Mouse (Mus musculus): ENCODE results near the gene Anapc16. TPM values are rescaled to one million over a fixed set of nuclear protein-coding genes. Genes with fewer than 3 reads are reported as not detected.
"Not testable (repeated sequence)": the region's sequence is repeated elsewhere in the genome, so short reads cannot be mapped to it uniquely, and the experiment has no call there.

The Anapc16 gene
- polyA plus RNA-seq, 1 experiment from 2014 or later, result 87.2 TPM

DNA sequence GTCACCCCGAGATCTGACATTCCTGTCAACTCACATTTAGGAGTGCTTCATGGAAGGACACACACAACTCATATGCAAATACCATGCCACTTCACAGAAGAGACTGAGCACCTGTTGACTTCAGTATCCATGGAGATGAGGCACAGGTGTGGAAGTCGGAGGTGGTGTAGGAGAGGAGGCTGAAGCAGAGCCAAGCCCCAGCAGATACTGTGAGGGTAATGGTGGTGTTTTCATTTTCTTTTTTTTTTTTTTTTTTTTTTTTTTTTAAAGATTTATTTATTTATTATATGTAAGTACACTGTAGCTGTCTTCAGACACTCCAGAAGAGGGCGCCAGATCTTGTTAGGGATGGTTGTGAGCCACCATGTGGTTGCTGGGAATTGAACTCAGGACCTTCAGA is 9.1 kb downstream of the Anapc16 start:
- H3K36me3 ChIP-seq (ENCODE audit: control insufficient read depth, insufficient read depth, low read length), result not testable (repeated sequence)
- WGBS, result 85% methylated on average over 2 of the region's 3 CpGs

DNA sequence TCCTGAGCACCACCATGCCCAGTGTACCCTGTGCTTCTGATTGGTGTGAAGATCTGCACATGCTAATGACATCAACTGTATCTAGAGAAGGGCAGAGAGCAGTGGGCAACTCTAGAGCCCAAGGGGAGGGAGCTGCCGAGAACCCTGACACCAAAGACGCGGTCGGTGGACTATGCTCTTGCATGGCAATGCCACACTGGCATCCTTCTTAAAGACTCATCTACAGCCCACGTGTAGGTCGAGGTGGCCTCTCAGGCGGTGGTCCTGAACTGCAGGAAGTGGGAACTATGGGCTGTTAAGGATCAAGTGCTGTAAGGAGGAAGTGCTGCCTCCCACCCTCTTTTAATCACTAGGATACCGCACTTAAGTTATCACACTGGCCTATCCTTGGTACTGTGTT is 10.9 kb downstream of the Anapc16 start:
- WGBS, result 89% methylated on average over 8 of the region's 8 CpGs
- Histone ChIP-seq H3K27ac (ENCODE audit: low read depth, low read length) (no peak overlapping the region), H3K36me3 (ENCODE audit: control insufficient read depth, insufficient read depth, low read length) (peaks cover 19% of the 10 kb centered on the region)

More for the DNA sequence above, 9.1 kb downstream of the Anapc16 start:
- not testable (repeated sequence) for DNase-seq (ENCODE audit: low spot score, missing footprints); H3K4me2 ChIP-seq; H3K27me3 ChIP-seq (ENCODE audit: control insufficient read depth, insufficient read depth, low read length); H3K9me3 ChIP-seq (ENCODE audit: control insufficient read depth, low read length); ATAC-seq (ENCODE audit: low FRiP score); H3K4me1 ChIP-seq (ENCODE audit: control insufficient read depth, insufficient read depth, low read length); H3K9ac ChIP-seq (ENCODE audit: low read length); H3K4me3 ChIP-seq (ENCODE audit: low read depth, low read length); H3K27ac ChIP-seq (ENCODE audit: low read depth, low read length)

GRCm38 (mm10) chr10:59991262-59991880 is 11.6 kb downstream of the Anapc16 start:
- Histone ChIP-seq H3K9me3 (ENCODE audit: control insufficient read depth, low read length) (no peaks in the 10 kb centered on the region), H3K9ac (ENCODE audit: low read length) (no peak overlapping the region), H3K4me3 (ENCODE audit: low read depth, low read length) (no peak overlapping the region), H3K27me3 (ENCODE audit: control insufficient read depth, insufficient read depth, low read length) (no peaks in the 10 kb centered on the region), H3K4me2 (no peak overlapping the region), H3K4me1 (ENCODE audit: control insufficient read depth, insufficient read depth, low read length) (no peaks in the 10 kb centered on the region), H3K27ac (ENCODE audit: low read depth, low read length) (no peak overlapping the region), H3K36me3 (ENCODE audit: control insufficient read depth, insufficient read depth, low read length) (peaks cover 19% of the 10 kb centered on the region)
- WGBS, result 91% methylated on average over 9 of the region's 9 CpGs
- DNase-seq (ENCODE audit: low spot score, missing footprints), result no peak
- no peak for ATAC-seq (ENCODE audit: low FRiP score)

More for the DNA sequence above, 10.9 kb downstream of the Anapc16 start:
- Histone ChIP-seq H3K9me3 (ENCODE audit: control insufficient read depth, low read length) (no peaks in the 10 kb centered on the region), H3K4me2 (no peak overlapping the region), H3K4me3 (ENCODE audit: low read depth, low read length) (no peak overlapping the region), H3K27me3 (ENCODE audit: control insufficient read depth, insufficient read depth, low read length) (no peaks in the 10 kb centered on the region), H3K9ac (ENCODE audit: low read length) (no peak overlapping the region), H3K4me1 (ENCODE audit: control insufficient read depth, insufficient read depth, low read length) (no peaks in the 10 kb centered on the region)
- DNase-seq (ENCODE audit: low spot score, missing footprints), result no peak
- ATAC-seq (ENCODE audit: low FRiP score), result no peak

DNA sequence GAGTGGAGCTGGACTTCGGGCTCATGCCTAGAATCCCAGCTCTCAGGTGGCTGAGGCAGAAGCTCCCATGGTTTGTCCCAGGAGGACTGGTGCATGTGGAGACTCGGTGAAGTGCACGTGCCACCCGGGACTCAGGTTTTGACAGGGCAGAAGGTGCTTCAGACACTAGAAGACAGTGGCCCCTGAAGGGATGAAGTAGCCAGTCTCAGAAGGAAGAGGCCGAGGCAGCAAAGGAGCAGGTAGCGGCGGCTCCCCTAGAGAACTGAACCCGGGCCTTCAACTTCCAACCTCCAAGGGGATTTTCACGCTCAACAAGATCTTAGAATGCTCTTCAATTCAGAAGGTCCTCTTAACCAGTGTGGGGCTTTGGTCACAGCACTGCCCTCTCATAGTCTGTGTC is 12.5 kb downstream of the Anapc16 start:
- no peak overlapping the region for H3K4me2 ChIP-seq

GRCm38 (mm10) chr10:59988036-59988435 is 14.9 kb downstream of the Anapc16 start:
- Histone ChIP-seq H3K4me3 (ENCODE audit: low read depth, low read length) (no peak overlapping the region), H3K9ac (ENCODE audit: low read length) (no peak overlapping the region), H3K36me3 (ENCODE audit: control insufficient read depth, insufficient read depth, low read length) (peaks cover 14% of the 10 kb centered on the region), H3K9me3 (ENCODE audit: control insufficient read depth, low read length) (no peaks in the 10 kb centered on the region), H3K4me2 (no peak overlapping the region), H3K4me1 (ENCODE audit: control insufficient read depth, insufficient read depth, low read length) (no peaks in the 10 kb centered on the region), H3K27ac (ENCODE audit: low read depth, low read length) (no peak overlapping the region), H3K27me3 (ENCODE audit: control insufficient read depth, insufficient read depth, low read length) (no peaks in the 10 kb centered on the region)
- 97% methylated on average over 4 of the region's 4 CpGs for WGBS
- ATAC-seq (ENCODE audit: low FRiP score) (no peak), DNase-seq (ENCODE audit: low spot score, missing footprints) (no peak)

More for the DNA sequence above, 12.5 kb downstream of the Anapc16 start:
- no peaks in the 10 kb centered on the region for H3K4me1 ChIP-seq (ENCODE audit: control insufficient read depth, insufficient read depth, low read length)
- DNase-seq (ENCODE audit: low spot score, missing footprints) (no peak), ATAC-seq (ENCODE audit: low FRiP score) (no peak)
- H3K9me3 ChIP-seq (ENCODE audit: control insufficient read depth, low read length), result no peaks in the 10 kb centered on the region
- WGBS, result 92% methylated on average over 9 of the region's 9 CpGs
- no peaks in the 10 kb centered on the region for H3K27me3 ChIP-seq (ENCODE audit: control insufficient read depth, insufficient read depth, low read length)
- H3K9ac ChIP-seq (ENCODE audit: low read length), result no peak overlapping the region
- peaks cover 17% of the 10 kb centered on the region for H3K36me3 ChIP-seq (ENCODE audit: control insufficient read depth, insufficient read depth, low read length)
- H3K27ac ChIP-seq (ENCODE audit: low read depth, low read length), result no peak overlapping the region
- H3K4me3 ChIP-seq (ENCODE audit: low read depth, low read length), result no peak overlapping the region

DNA sequence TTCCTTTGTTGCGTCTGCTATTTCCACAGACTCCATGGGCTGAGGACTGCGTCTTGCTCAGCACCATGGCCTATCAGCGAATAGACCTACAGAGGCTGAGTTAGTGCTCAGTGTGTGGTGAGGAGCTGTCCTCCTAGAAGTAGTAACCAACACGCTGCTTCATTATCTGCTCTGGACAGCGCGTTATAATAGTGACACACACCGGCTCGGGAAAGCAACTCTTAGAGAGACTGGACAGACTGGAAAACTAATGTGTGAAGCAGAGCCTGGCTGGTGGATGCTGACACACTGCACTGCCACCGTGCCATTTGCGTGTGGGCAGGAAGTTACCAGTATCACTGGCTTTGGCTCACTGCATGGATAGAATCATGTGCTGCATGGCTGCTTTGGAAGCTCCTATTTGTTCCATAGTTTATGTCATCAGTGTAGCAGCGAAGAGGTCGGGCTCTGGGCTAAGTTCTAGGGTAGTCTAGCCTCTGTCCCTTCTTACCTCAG is 20.5 kb downstream of the Anapc16 start:
- Histone ChIP-seq H3K4me3 (ENCODE audit: low read depth, low read length) (no peak overlapping the region), H3K27me3 (ENCODE audit: control insufficient read depth, insufficient read depth, low read length) (no peaks in the 10 kb centered on the region), H3K36me3 (ENCODE audit: control insufficient read depth, insufficient read depth, low read length) (no peaks in the 10 kb centered on the region), H3K9ac (ENCODE audit: low read length) (no peak overlapping the region), H3K9me3 (ENCODE audit: control insufficient read depth, low read length) (no peaks in the 10 kb centered on the region), H3K27ac (ENCODE audit: low read depth, low read length) (no peak overlapping the region), H3K4me1 (ENCODE audit: control insufficient read depth, insufficient read depth, low read length) (peaks cover 6% of the 10 kb centered on the region; the same call in 1 of the 2 replicates), H3K4me2 (no peak overlapping the region)
- 94% methylated on average over 12 of the region's 12 CpGs for WGBS
- ATAC-seq (ENCODE audit: low FRiP score) (no peak), DNase-seq (ENCODE audit: low spot score, missing footprints) (no peak)

DNA sequence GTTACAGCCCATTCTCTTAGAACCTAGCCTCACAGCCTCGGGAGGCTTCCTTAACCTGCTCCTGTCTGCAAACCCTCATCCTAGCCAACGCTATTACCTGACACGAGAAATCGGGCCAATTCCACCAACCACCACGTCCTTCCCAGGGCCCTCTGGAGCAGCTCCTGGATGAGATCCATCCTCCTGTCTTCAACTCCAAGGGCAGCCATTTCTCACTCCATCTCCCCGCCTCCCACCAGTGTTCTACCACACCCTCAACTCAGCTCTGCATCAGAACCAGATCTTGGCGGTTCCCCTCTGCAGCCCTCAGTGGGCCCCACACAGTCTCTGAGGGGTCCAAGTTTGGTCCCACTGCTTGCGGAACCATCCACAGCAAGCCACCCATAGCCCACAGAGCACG is 21.1 kb downstream of the Anapc16 start:
- H3K36me3 ChIP-seq (ENCODE audit: control insufficient read depth, insufficient read depth, low read length), result no peaks in the 10 kb centered on the region
- H3K4me2 ChIP-seq, result no peak overlapping the region
- no peak overlapping the region for H3K27ac ChIP-seq (ENCODE audit: low read depth, low read length)
- ATAC-seq (ENCODE audit: low FRiP score) (no peak), DNase-seq (ENCODE audit: low spot score, missing footprints) (no peak)
- WGBS, result 92% methylated on average over 9 of the region's 9 CpGs
- H3K9ac ChIP-seq (ENCODE audit: low read length), result no peak overlapping the region
- no peaks in the 10 kb centered on the region for H3K27me3 ChIP-seq (ENCODE audit: control insufficient read depth, insufficient read depth, low read length)
- H3K9me3 ChIP-seq (ENCODE audit: control insufficient read depth, low read length), result no peaks in the 10 kb centered on the region
- H3K4me1 ChIP-seq (ENCODE audit: control insufficient read depth, insufficient read depth, low read length), result peaks cover 6% of the 10 kb centered on the region; the same call in 1 of the 2 replicates
- no peak overlapping the region for H3K4me3 ChIP-seq (ENCODE audit: low read depth, low read length)

DNA sequence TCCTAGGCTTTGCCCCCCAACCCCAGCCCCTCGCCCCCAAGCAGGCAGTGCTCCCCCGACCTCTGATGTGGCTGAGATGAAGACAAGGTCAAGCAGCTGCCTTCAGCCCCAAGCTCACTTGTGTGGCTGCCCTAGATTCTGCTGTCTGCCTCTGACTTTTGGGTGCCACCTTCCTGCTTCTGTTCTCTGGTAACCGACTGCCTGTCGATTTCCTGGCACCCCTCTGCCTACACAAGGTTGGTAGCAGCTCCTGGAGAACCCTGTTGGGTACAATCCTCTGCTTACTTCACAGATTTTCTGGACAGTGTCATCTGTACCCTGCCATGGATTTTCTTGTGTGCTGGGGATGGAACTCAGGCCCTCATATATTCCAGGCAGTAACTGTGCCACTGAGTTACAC is 21.6 kb downstream of the Anapc16 start:
- Histone ChIP-seq H3K4me1 (ENCODE audit: control insufficient read depth, insufficient read depth, low read length) (peaks cover 6% of the 10 kb centered on the region; the same call in 1 of the 2 replicates), H3K4me2 (no peak overlapping the region), H3K36me3 (ENCODE audit: control insufficient read depth, insufficient read depth, low read length) (no peaks in the 10 kb centered on the region), H3K27me3 (ENCODE audit: control insufficient read depth, insufficient read depth, low read length) (no peaks in the 10 kb centered on the region), H3K27ac (ENCODE audit: low read depth, low read length) (no peak overlapping the region), H3K9me3 (ENCODE audit: control insufficient read depth, low read length) (no peaks in the 10 kb centered on the region), H3K9ac (ENCODE audit: low read length) (no peak overlapping the region), H3K4me3 (ENCODE audit: low read depth, low read length) (no peak overlapping the region)
- 90% methylated on average over 4 of the region's 4 CpGs for WGBS
- ATAC-seq (ENCODE audit: low FRiP score) (no peak), DNase-seq (ENCODE audit: low spot score, missing footprints) (no peak)

GRCm38 (mm10) chr10:59980815-59981244 is 22.1 kb downstream of the Anapc16 start:
- H3K9me3 ChIP-seq (ENCODE audit: control insufficient read depth, low read length), result no peaks in the 10 kb centered on the region
- no peak overlapping the region for H3K4me3 ChIP-seq (ENCODE audit: low read depth, low read length)
- no peak for ATAC-seq (ENCODE audit: low FRiP score)
- H3K9ac ChIP-seq (ENCODE audit: low read length), result no peak overlapping the region
- 86% methylated on average over 6 of the region's 6 CpGs for WGBS
- H3K4me1 ChIP-seq (ENCODE audit: control insufficient read depth, insufficient read depth, low read length), result peaks cover 6% of the 10 kb centered on the region; the same call in 1 of the 2 replicates
- no peaks in the 10 kb centered on the region for H3K27me3 ChIP-seq (ENCODE audit: control insufficient read depth, insufficient read depth, low read length)
- H3K36me3 ChIP-seq (ENCODE audit: control insufficient read depth, insufficient read depth, low read length), result no peaks in the 10 kb centered on the region
- DNase-seq (ENCODE audit: low spot score, missing footprints), result no peak
- no peak overlapping the region for H3K4me2 ChIP-seq
- no peak overlapping the region for H3K27ac ChIP-seq (ENCODE audit: low read depth, low read length)
